Mouse (Mus musculus): ENCODE results near the gene Apobec4. TPM values are rescaled to one million over a fixed set of nuclear protein-coding genes. Genes with fewer than 3 reads are reported as not detected.

Gene Apobec4
- polyA plus RNA-seq, 1 experiment from 2014 or later = not detected

GRCm38 (mm10) chr1:152791269-152791668 lies 40.9 kb downstream of the Apobec4 start:
- no peaks in the 10 kb centered on the region for H3K36me3 ChIP-seq
- 39% methylated on average over 4 of the region's 4 CpGs for WGBS
- no peak overlapping the region for H3K4me2 ChIP-seq
- no peak overlapping the region for H3K4me3 ChIP-seq
- H3K27me3 ChIP-seq = no peaks in the 10 kb centered on the region
- H3K9me3 ChIP-seq = no peaks in the 10 kb centered on the region
- peaks cover 13% of the 10 kb centered on the region for H3K4me1 ChIP-seq
- H3K9ac ChIP-seq = no peak overlapping the region
- no peak for ATAC-seq (ENCODE audit: insufficient number of reproducible peaks, insufficient read depth, low FRiP score, low TSS enrichment, low read depth)
- no peak overlapping the region for H3K27ac ChIP-seq

- Histone ChIP-seq H3K9ac (no peak overlapping the region), H3K27ac (no peak overlapping the region), H3K4me1 (peaks cover 13% of the 10 kb centered on the region), H3K4me2 (peak overlapping the region; percentile 18; the same call in 1 of the 2 replicates), H3K9me3 (no peaks in the 10 kb centered on the region), H3K27me3 (no peaks in the 10 kb centered on the region), H3K36me3 (no peaks in the 10 kb centered on the region), H3K4me3 (no peak overlapping the region)
- 25% methylated on average over 12 of the region's 12 CpGs for WGBS
- ATAC-seq (ENCODE audit: insufficient number of reproducible peaks, insufficient read depth, low FRiP score, low TSS enrichment, low read depth) = no peak
Measured at GRCm38 (mm10) chr1:152792736-152793494, 42.6 kb downstream of the Apobec4 start.

- Histone ChIP-seq H3K9me3 (no peaks in the 10 kb centered on the region), H3K27ac (no peak overlapping the region), H3K4me1 (peaks cover 13% of the 10 kb centered on the region), H3K27me3 (no peaks in the 10 kb centered on the region), H3K4me3 (no peak overlapping the region), H3K9ac (no peak overlapping the region), H3K36me3 (no peaks in the 10 kb centered on the region), H3K4me2 (no peak overlapping the region)
- WGBS = 47% methylated on average over 6 of the region's 6 CpGs
- no peak for ATAC-seq (ENCODE audit: insufficient number of reproducible peaks, insufficient read depth, low FRiP score, low TSS enrichment, low read depth)
Measured at GRCm38 (mm10) chr1:152793495-152794130, 43.3 kb downstream of the Apobec4 start.

- Histone ChIP-seq H3K9me3 (no peaks in the 10 kb centered on the region), H3K27ac (no peak overlapping the region), H3K4me3 (no peak overlapping the region), H3K9ac (no peak overlapping the region), H3K36me3 (no peaks in the 10 kb centered on the region), H3K4me2 (no peak overlapping the region), H3K4me1 (peaks cover 19% of the 10 kb centered on the region), H3K27me3 (no peaks in the 10 kb centered on the region)
- WGBS = 72% methylated on average over 8 of the region's 8 CpGs
- no peak for ATAC-seq (ENCODE audit: insufficient number of reproducible peaks, insufficient read depth, low FRiP score, low TSS enrichment, low read depth)
Measured at GRCm38 (mm10) chr1:152795688-152796255, 45.4 kb downstream of the Apobec4 start.

GRCm38 (mm10) chr1:152796683-152797263 lies 46.4 kb downstream of the Apobec4 start:
- Histone ChIP-seq H3K9me3 (no peaks in the 10 kb centered on the region), H3K9ac (no peak overlapping the region), H3K4me2 (no peak overlapping the region), H3K4me1 (peaks cover 15% of the 10 kb centered on the region), H3K27ac (no peak overlapping the region), H3K27me3 (no peaks in the 10 kb centered on the region), H3K36me3 (no peaks in the 10 kb centered on the region), H3K4me3 (no peak overlapping the region)
- WGBS = 85% methylated on average over 8 of the region's 8 CpGs
- ATAC-seq (ENCODE audit: insufficient number of reproducible peaks, insufficient read depth, low FRiP score, low TSS enrichment, low read depth) = no peak

GRCm38 (mm10) chr1:152798125-152798524 lies 47.8 kb downstream of the Apobec4 start:
- no peak for ATAC-seq (ENCODE audit: insufficient number of reproducible peaks, insufficient read depth, low FRiP score, low TSS enrichment, low read depth)
- 64% methylated on average over 9 of the region's 9 CpGs for WGBS
- Histone ChIP-seq H3K27me3 (no peaks in the 10 kb centered on the region), H3K4me2 (no peak overlapping the region), H3K36me3 (no peaks in the 10 kb centered on the region), H3K9ac (no peak overlapping the region), H3K27ac (no peak overlapping the region), H3K4me3 (no peak overlapping the region), H3K4me1 (peaks cover 8% of the 10 kb centered on the region), H3K9me3 (no peaks in the 10 kb centered on the region)

GRCm38 (mm10) chr1:152799897-152800296 lies 49.5 kb downstream of the Apobec4 start, which contains the start of gene Ncf2:
Gene Ncf2 (plus strand): TSS chr1:152800194.
- peak; percentile 56; the same call in 1 of the 2 replicates for ATAC-seq (ENCODE audit: insufficient number of reproducible peaks, insufficient read depth, low FRiP score, low TSS enrichment, low read depth)
- WGBS = 14% methylated on average over 2 of the region's 2 CpGs
- Histone ChIP-seq H3K9me3 (no peaks in the 10 kb centered on the region), H3K4me2 (no peak within 1 kb of the TSS), H3K27me3 (no peaks in the 10 kb centered on the region), H3K36me3 (no peaks in the 10 kb centered on the region), H3K9ac (no peak within 1 kb of the TSS), H3K4me3 (no peak within 1 kb of the TSS), H3K27ac (no peak within 1 kb of the TSS), H3K4me1 (peaks cover 7% of the 10 kb centered on the region; the same call in 1 of the 2 replicates)

- ATAC-seq (ENCODE audit: insufficient number of reproducible peaks, insufficient read depth, low FRiP score, low TSS enrichment, low read depth) = no peak
- Histone ChIP-seq H3K36me3 (no peaks in the 10 kb centered on the region), H3K27ac (no peak overlapping the region), H3K4me2 (no peak overlapping the region), H3K27me3 (no peaks in the 10 kb centered on the region), H3K4me3 (no peak overlapping the region), H3K9me3 (no peaks in the 10 kb centered on the region), H3K4me1 (peaks cover 7% of the 10 kb centered on the region; the same call in 1 of the 2 replicates), H3K9ac (no peak overlapping the region)
- 83% methylated on average over 13 of the region's 13 CpGs for WGBS
Measured at GRCm38 (mm10) chr1:152800633-152801176, 50.4 kb downstream of the Apobec4 start.

GRCm38 (mm10) chr1:152804907-152805306 lies 54.6 kb downstream of the Apobec4 start:
- Histone ChIP-seq H3K9me3 (no peaks in the 10 kb centered on the region), H3K4me2 (no peak overlapping the region), H3K9ac (no peak overlapping the region), H3K4me1 (peaks cover 18% of the 10 kb centered on the region), H3K4me3 (no peak overlapping the region), H3K27ac (no peak overlapping the region), H3K36me3 (no peaks in the 10 kb centered on the region), H3K27me3 (no peaks in the 10 kb centered on the region)
- WGBS = 84% methylated on average over 6 of the region's 6 CpGs
- no peak for ATAC-seq (ENCODE audit: insufficient number of reproducible peaks, insufficient read depth, low FRiP score, low TSS enrichment, low read depth)

Data from embryonic facial prominence, embryonic 13.5 days (tissue).